ENCODE assay signal across 9 mouse cellular contexts in genomic region chr12:40199302-40199701, GRCm38 (mm10). TPM values are rescaled to one million over a fixed set of nuclear protein-coding genes. Genes with fewer than 3 reads are reported as not detected.
DNase-seq lines count a peak whose midpoint lies in the region; ATAC-seq and TF ChIP-seq lines count a peak whose summit lies in the region.
"Had no signal": no experiment of that assay in that cellular context is flagged by ENCODE, and none has a peak within 500 bp of the region (broad histone marks: within the 10 kb centered on the region; RNA-seq: fewer than 3 reads in every experiment).

Lsmem1 (minus strand) TSS chr12:40199490.

- no peaks in the 10 kb centered on the region for H3K79me2 ChIP-seq in heart, adult 2 months (replicated peaks; ENCODE audit: control insufficient read depth, insufficient read depth, low read length)

- peak within 1 kb of the TSS; percentile 64 for H3K9ac ChIP-seq in heart, adult 2 months (ENCODE audit: low read depth, low read length)
- H3K9ac ChIP-seq in midbrain, embryonic 15.5 days = no peak within 1 kb of the TSS

- H3K36me3 ChIP-seq in heart, adult 2 months (ENCODE audit: control insufficient read depth, insufficient read depth, low read length) = peaks cover 20% of the 10 kb centered on the region
- H3K36me3 ChIP-seq in midbrain, embryonic 15.5 days (replicated peaks) = peaks cover 15% of the 10 kb centered on the region; the same call in 1 of the 2 replicates

- WGBS in heart, adult 2 months = 43% methylated on average over 8 of the region's 8 CpGs
- 85% methylated on average over 8 of the region's 8 CpGs for WGBS in midbrain, embryonic 15.5 days

- TF ChIP-seq CTCF in heart, adult 2 months (IDR thresholded peaks at IDR 0.05) = no peak

- no peak for TF ChIP-seq POLR2A in heart, adult 2 months (IDR thresholded peaks at IDR 0.05; ENCODE audit: insufficient read depth, low read depth, low read length)

- H3K9me3 ChIP-seq in midbrain, embryonic 15.5 days = no peaks in the 10 kb centered on the region

- H3K4me3 ChIP-seq in brown adipose tissue, adult 24 weeks (ENCODE audit: insufficient read depth, low read depth, low read length) = 0 out of 2 replicates have a peak within 1 kb of the TSS, but pooled peaks have one; percentile 3
- H3K4me3 ChIP-seq in heart, adult 2 months = peak within 1 kb of the TSS; percentile 49
- H3K4me3 ChIP-seq in midbrain, embryonic 15.5 days = no peak within 1 kb of the TSS

- H3K27me3 ChIP-seq in heart, adult 2 months (ENCODE audit: control insufficient read depth, insufficient read depth, low read length) = no peaks in the 10 kb centered on the region
- H3K27me3 ChIP-seq in midbrain, embryonic 15.5 days (replicated peaks) = no peaks in the 10 kb centered on the region

- no peak for ATAC-seq in midbrain, embryonic 15.5 days (replicated peaks)
- ATAC-seq in activated CD4-positive, CD25-positive, alpha-beta regulatory T cell, adult 4 months = no peak

- H3K4me2 ChIP-seq in midbrain, embryonic 15.5 days = no peak within 1 kb of the TSS

- no peaks in the 10 kb centered on the region for H3K4me1 ChIP-seq in brown adipose tissue, adult 24 weeks (ENCODE audit: control insufficient read depth, insufficient read depth, insufficient read length, low read length)
- H3K4me1 ChIP-seq in heart, adult 2 months (ENCODE audit: control insufficient read depth, insufficient read depth, low read length) = no peaks in the 10 kb centered on the region
- no peaks in the 10 kb centered on the region for H3K4me1 ChIP-seq in midbrain, embryonic 15.5 days

- DNase-seq in left cerebral cortex, postnatal 14 days (ENCODE audit: low spot score in 2 of 2) = peak; percentile 37 to 69
- no peak for DNase-seq in left cerebral cortex, postnatal 10 days (ENCODE audit: extremely low spot score in 1 of 2, low spot score in 2 of 2)
- peak; percentile 37 to 38 for DNase-seq in heart, adult 2 months
- peak; percentile 58 for DNase-seq in naive thymus-derived CD4-positive, alpha-beta T cell, adult 2 months (ENCODE audit: low read depth)
- DNase-seq in adrenal gland, postnatal 10 days = no peak

- intact Hi-C loops in left cerebral cortex, postnatal 14 days (cut with DNase I) = no loop called here
- intact Hi-C loops in left cerebral cortex, postnatal 10 days (cut with DNase I) = no loop called here
- intact Hi-C loops in heart, adult 2 months (cut with DNase I) = loop anchor here (10.0 kb wide), 1 partner anchor 485 kb away; no protein-coding TSS in a partner anchor

- H3K27ac ChIP-seq in brown adipose tissue, adult 24 weeks (replicated peaks; ENCODE audit: low read depth, low read length) = 0 out of 2 replicates have a peak within 1 kb of the TSS, but pooled peaks have one; percentile 8
- H3K27ac ChIP-seq in heart, adult 2 months = peak within 1 kb of the TSS; percentile 94
- no peak within 1 kb of the TSS for H3K27ac ChIP-seq in midbrain, embryonic 15.5 days

- no peak for TF ChIP-seq EP300 in heart, adult 2 months (IDR thresholded peaks at IDR 0.05; ENCODE audit: insufficient read depth, low read depth, low read length)

RNA-seq across cellular contexts. Expression of gene Lsmem1, which starts in this region (rescaled TPM):
- 1 to 10 TPM in 1 of 2 experiments, under 1 TPM in 1; 0.97 to 1.1 TPM for total RNA-seq in left cerebral cortex, postnatal 14 days (2021)
- total RNA-seq in left cerebral cortex, postnatal 10 days (2021) = 1 to 10 TPM in 1 of 2 experiments, under 1 TPM in 1; 0.92 to 1.7 TPM
- 1.0 TPM in 1 of 2 replicates, not detected in the other for polyA plus RNA-seq in brown adipose tissue, adult 24 weeks (2012; ENCODE audit: insufficient read depth, insufficient read length, missing spikeins)
- total RNA-seq in heart, adult 2 months (2021) = 10 to 100 TPM; 43.2 to 45.4 TPM
- polyA plus RNA-seq in heart, adult 2 months (2012; rRNA removed) = 22.2 and 39.4 TPM in 2 replicates
- 1 to 10 TPM in 1 of 2 experiments, under 1 TPM in 1; 0.45 to 2.3 TPM for total RNA-seq in adrenal gland, postnatal 10 days (2021)
- polyA plus RNA-seq in midbrain, embryonic 15.5 days (2015; fragmentation: Nextera tagmentation; extraction: Ambion mirVana) = not detected in 2 replicates
- polyA plus RNA-seq in activated CD4-positive, CD25-positive, alpha-beta regulatory T cell, adult 4 months (2017; shearing (Covaris generic)) = under 1 TPM in 1 of 2 experiments, not detected in 1; 0.63 TPM
- polyA plus RNA-seq: stomach, embryonic 14.5 days had no signal

Comparison
In these comparisons a context has a peak if more than half of its experiments do, and no peak if none do; other contexts are left out.
1. RNA of gene Lsmem1 (total RNA-seq): 43.2 to 45.4 TPM in heart, adult 2 months; 0.45 to 2.3 TPM in adrenal gland, postnatal 10 days, 0.92 to 1.7 TPM in left cerebral cortex, postnatal 10 days and 0.97 to 1.1 TPM in left cerebral cortex, postnatal 14 days; every median in the first group is over 10 times any median in the second.
2. RNA of gene Lsmem1 (polyA plus RNA-seq): 22.2 to 39.4 TPM in heart, adult 2 months; 0.63 TPM in activated CD4-positive, CD25-positive, alpha-beta regulatory T cell, adult 4 months, 1.0 TPM in brown adipose tissue, adult 24 weeks and not detected in midbrain, embryonic 15.5 days; every median in the first group is over 10 times any median in the second.
3. DNase-seq: peak in left cerebral cortex, postnatal 14 days (2 of 2), heart, adult 2 months (2 of 2) and naive thymus-derived CD4-positive, alpha-beta T cell, adult 2 months (single experiment); none in left cerebral cortex, postnatal 10 days (0 of 2) and adrenal gland, postnatal 10 days (single experiment).